Mouse (Mus musculus) limb, embryonic 14.5 days (tissue): Measurements from ENCODE around the gene Mrps17. TPM values are rescaled to one million over a fixed set of nuclear protein-coding genes. Genes with fewer than 3 reads are reported as not detected.
A peak's percentile ranks its signal among the peaks of the same experiment; 100 is the strongest.

Experiments used
- ATAC-seq: fragments of 200-750 bp; cut with Nextera tagmentation; 2 replicates; pipeline ENCODE4 v1.8.0; 2017; ENCODE audit warnings: low read depth, moderate number of reproducible peaks, moderate TSS enrichment; ENCODE audit not compliant: low FRiP score
- DNase-seq: peaks from one replicate; pipeline ENCODE4 v3.0.0-alpha.2; 2015; ENCODE audit warnings: low spot score
- H3K27ac ChIP-seq: fragments of 300-500 bp; sonication (generic); replicated peaks from 2 replicates; pipeline ENCODE4 v1.5.1; 2014; ENCODE audit warnings: low read depth, mild to moderate bottlenecking, low read length, moderate library complexity, mixed read lengths
- H3K27me3 ChIP-seq: fragments of 300-500 bp; sonication (generic); 2 replicates; pipeline ENCODE4 v1.6.1; 2014; ENCODE audit warnings: low read length, mixed read lengths; ENCODE audit not compliant: control insufficient read depth, insufficient read depth
- H3K36me3 ChIP-seq: fragments of 300-500 bp; sonication (generic); 2 replicates; pipeline ENCODE4 v1.6.1; 2014; ENCODE audit warnings: mild to moderate bottlenecking, low read length, moderate library complexity, mixed read lengths; ENCODE audit not compliant: control insufficient read depth, insufficient read depth
- H3K4me1 ChIP-seq: fragments of 300-500 bp; sonication (generic); 2 replicates; pipeline ENCODE4 v1.6.1; 2014; ENCODE audit warnings: antibody characterized with exemption, low read length, mixed read lengths; ENCODE audit not compliant: control insufficient read depth, insufficient read depth
- H3K4me2 ChIP-seq: fragments of 300-500 bp; sonication (generic); replicated peaks from 2 replicates; pipeline ENCODE4 v1.6.1; 2014; ENCODE audit warnings: low read depth, mild to moderate bottlenecking, low read length, moderate library complexity; ENCODE audit not compliant: severe bottlenecking
- H3K4me3 ChIP-seq: fragments of 300-500 bp; sonication (generic); replicated peaks from 2 replicates; pipeline ENCODE4 v1.5.1; 2014; ENCODE audit warnings: low read length
- H3K9ac ChIP-seq: fragments of 300-500 bp; sonication (generic); 2 replicates; pipeline ENCODE4 v1.6.1; 2014; ENCODE audit warnings: mild to moderate bottlenecking, low read depth, low read length, moderate library complexity; ENCODE audit not compliant: severe bottlenecking
- H3K9me3 ChIP-seq: fragments of 300-500 bp; sonication (generic); 2 replicates; pipeline ENCODE4 v1.6.1; 2016; ENCODE audit warnings: low read length; ENCODE audit not compliant: control insufficient read depth
- POLR2A ChIP-seq: fragments of 200-500 bp; IDR thresholded peaks from 2 replicates; pipeline ENCODE4 v1.8.0; 2012; ENCODE audit warnings: inconsistent platforms, mild to moderate bottlenecking, moderate library complexity, borderline replicate concordance; ENCODE audit not compliant: insufficient read depth, insufficient read length; ENCODE audit errors: extremely low read depth
- WGBS: fragments of 180-500 bp; shearing (Covaris S2); extraction: QIAGEN DNeasy Blood & Tissue Kit; methylation state at CpG from one replicate; pipeline ENCODE4 v1.1.7; 2014; 5-methylcytosine and 5-hydroxymethylcytosine counted together
- polyA plus RNA-seq, 2 experiments: library from polyadenylated mRNA; depleted of rRNA in 1 of 2; stranded (reverse) in 1 of 2; unstranded in 1 of 2; fragments of >200 nt; fragmentation: Nextera tagmentation in 1 of 2; extraction: Ambion mirVana in 1 of 2; gene quantifications; 2 replicates each; pipeline versions ENCODE4 v1.2.1 to v1.2.3; 2012 to 2014

The Mrps17 gene
- polyA plus RNA-seq, 2 experiments = 133 to 201 TPM

- no peak overlapping the region for H3K4me3 ChIP-seq
- H3K36me3 ChIP-seq = no peaks in the 10 kb centered on the region
- no peaks in the 10 kb centered on the region for H3K27me3 ChIP-seq
- H3K4me2 ChIP-seq = no peak overlapping the region
- no peaks in the 10 kb centered on the region for H3K4me1 ChIP-seq
- WGBS = 81% methylated on average over 7 of the region's 7 CpGs
- H3K9me3 ChIP-seq = no peaks in the 10 kb centered on the region
- no peak for DNase-seq
- no peak overlapping the region for H3K9ac ChIP-seq
- TF ChIP-seq POLR2A = no peak
- no peak overlapping the region for H3K27ac ChIP-seq
- no peak for ATAC-seq
These were observed 27.7 kb upstream of the Mrps17 start for GRCm38 (mm10) chr5:129687621-129688020.

GRCm38 (mm10) chr5:129690528-129690927 lies 24.8 kb upstream of the Mrps17 start:
- no peaks in the 10 kb centered on the region for H3K27me3 ChIP-seq
- no peak for TF ChIP-seq POLR2A
- no peaks in the 10 kb centered on the region for H3K9me3 ChIP-seq
- no peaks in the 10 kb centered on the region for H3K4me1 ChIP-seq
- no peak overlapping the region for H3K4me3 ChIP-seq
- WGBS = 88% methylated on average over 3 of the region's 3 CpGs
- no peak overlapping the region for H3K27ac ChIP-seq
- H3K9ac ChIP-seq = no peak overlapping the region
- H3K36me3 ChIP-seq = no peaks in the 10 kb centered on the region
- no peak for DNase-seq
- no peak for ATAC-seq
- no peak overlapping the region for H3K4me2 ChIP-seq

- 32% methylated on average over 2 of the region's 2 CpGs for WGBS
- TF ChIP-seq POLR2A = no peak
These were observed 14.8 kb upstream of the Mrps17 start for GRCm38 (mm10) chr5:129700506-129700905.

GRCm38 (mm10) chr5:129701706-129702105 lies 13.6 kb upstream of the Mrps17 start:
- H3K4me3 ChIP-seq = no peak overlapping the region
- DNase-seq = no peak
- H3K9ac ChIP-seq = no peak overlapping the region
- WGBS = 74% methylated on average over 1 of the region's 1 CpGs
- TF ChIP-seq POLR2A = no peak
- no peaks in the 10 kb centered on the region for H3K9me3 ChIP-seq
- no peak overlapping the region for H3K27ac ChIP-seq
- no peaks in the 10 kb centered on the region for H3K4me1 ChIP-seq
- no peak for ATAC-seq
- H3K27me3 ChIP-seq = no peaks in the 10 kb centered on the region
- H3K36me3 ChIP-seq = no peaks in the 10 kb centered on the region
- H3K4me2 ChIP-seq = no peak overlapping the region

More at GRCm38 (mm10) chr5:129700506-129700905, 14.8 kb upstream of the Mrps17 start:
- DNase-seq = no peak
- Histone ChIP-seq H3K4me3 (peak overlapping the region; percentile 16), H3K4me1 (no peaks in the 10 kb centered on the region), H3K27me3 (no peaks in the 10 kb centered on the region), H3K9me3 (no peaks in the 10 kb centered on the region), H3K27ac (no peak overlapping the region), H3K4me2 (0 out of 2 replicates have a peak overlapping the region, but pooled peaks have one; percentile 13), H3K36me3 (no peaks in the 10 kb centered on the region), H3K9ac (no peak overlapping the region)
- no peak for ATAC-seq

- H3K9ac ChIP-seq = no peak overlapping the region
- TF ChIP-seq POLR2A = no peak
- ATAC-seq = no peak
- H3K36me3 ChIP-seq = no peaks in the 10 kb centered on the region
- no peaks in the 10 kb centered on the region for H3K4me1 ChIP-seq
- no peaks in the 10 kb centered on the region for H3K9me3 ChIP-seq
- DNase-seq = no peak
- H3K4me3 ChIP-seq = no peak overlapping the region
- H3K27me3 ChIP-seq = no peaks in the 10 kb centered on the region
- H3K27ac ChIP-seq = no peak overlapping the region
- no peak overlapping the region for H3K4me2 ChIP-seq
These were observed 11.9 kb upstream of the Mrps17 start for GRCm38 (mm10) chr5:129703368-129703767.

GRCm38 (mm10) chr5:129708412-129708811 lies 6.9 kb upstream of the Mrps17 start, which contains the start of gene Sept14:
Sept14 (minus strand) TSS chr5:129708512.
- 60% methylated on average over 2 of the region's 2 CpGs for WGBS
- DNase-seq = no peak

More at GRCm38 (mm10) chr5:129708412-129708811, 6.9 kb upstream of the Mrps17 start, which contains the start of gene Sept14:
- Histone ChIP-seq H3K36me3 (no peaks in the 10 kb centered on the region), H3K9ac (no peak within 1 kb of the TSS), H3K4me2 (no peak within 1 kb of the TSS), H3K9me3 (no peaks in the 10 kb centered on the region), H3K4me3 (no peak within 1 kb of the TSS), H3K4me1 (no peaks in the 10 kb centered on the region), H3K27ac (no peak within 1 kb of the TSS), H3K27me3 (no peaks in the 10 kb centered on the region)
- ATAC-seq = no peak
- no peak for TF ChIP-seq POLR2A
